Mouse (Mus musculus) heart, postnatal 25 days (tissue): ENCODE data around the gene Crabp2. TPM values are rescaled to one million over a fixed set of nuclear protein-coding genes. Genes with fewer than 3 reads are reported as not detected.

ENCODE experiments used
- DNase-seq: peaks from one replicate; pipeline ENCODE4 v3.0.0; 2022; ENCODE audit warnings: low spot score
- intact Hi-C: fragments of 180-260 bp; cut with DNase I; formaldehyde crosslinking; loops from one replicate; pipeline ENCODE4 v1.15.1; 2025
- total RNA-seq, 2 experiments: library from RNA; stranded (reverse); gene quantifications; 2 replicates each; pipeline ENCODE4 v1.2.3; 2021

The Crabp2 gene
- total RNA-seq, 2 experiments from 2014 or later = not detected

DNA sequence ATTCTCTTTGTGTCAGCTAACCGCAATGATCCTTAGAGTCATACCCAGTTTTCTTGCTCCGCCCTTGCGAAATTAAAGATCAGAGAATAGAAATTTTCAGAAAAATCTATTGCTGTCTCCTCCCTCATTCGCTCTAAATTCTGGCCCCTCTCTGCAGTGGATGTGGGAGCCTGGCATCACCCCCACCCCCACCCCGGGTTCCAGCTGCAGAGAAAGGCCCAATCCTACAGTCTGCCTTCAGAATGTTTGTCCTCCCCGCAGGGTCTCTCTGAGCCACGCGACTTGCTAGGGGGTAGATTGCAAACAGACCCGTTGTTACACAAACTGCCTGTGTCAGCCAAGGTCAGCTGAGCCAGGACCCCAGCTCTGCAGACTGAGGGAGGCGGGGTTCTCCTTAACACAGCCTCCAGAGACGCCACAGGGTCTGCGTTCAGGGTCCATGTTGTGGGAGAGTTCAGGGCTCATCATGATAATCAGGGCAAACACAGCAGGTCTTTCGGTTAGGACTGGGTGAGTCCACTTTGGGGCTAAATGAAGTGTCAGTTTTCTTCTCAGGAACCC, 1.6 kb downstream of the Crabp2 start:
- no peak for DNase-seq
- intact Hi-C loops = no loop called here

DNA sequence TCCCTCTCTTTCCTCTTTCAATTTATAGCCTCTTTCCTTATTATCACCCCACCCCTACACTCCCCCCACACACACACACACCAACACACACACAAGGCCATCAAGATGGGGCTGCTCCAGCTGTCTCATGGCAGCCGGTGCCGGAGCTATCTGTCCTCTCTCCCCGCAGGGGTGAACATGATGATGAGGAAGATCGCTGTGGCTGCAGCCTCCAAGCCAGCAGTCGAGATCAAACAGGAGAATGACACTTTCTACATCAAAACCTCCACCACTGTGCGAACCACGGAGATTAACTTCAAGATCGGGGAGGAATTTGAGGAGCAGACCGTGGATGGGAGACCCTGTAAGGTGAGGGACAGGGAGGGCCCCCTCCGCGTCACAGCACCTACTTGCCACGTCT, 3.5 kb downstream of the Crabp2 start:
- intact Hi-C loops = no loop called here
- DNase-seq = no peak

- intact Hi-C loops = no loop called here
- DNase-seq = no peak
Measured at GRCm38 (mm10) chr3:87952440-87952839, 4.0 kb downstream of the Crabp2 start.

- intact Hi-C loops = no loop called here
- DNase-seq = no peak
Measured at GRCm38 (mm10) chr3:87958056-87958455, 9.6 kb downstream of the Crabp2 start.

DNA sequence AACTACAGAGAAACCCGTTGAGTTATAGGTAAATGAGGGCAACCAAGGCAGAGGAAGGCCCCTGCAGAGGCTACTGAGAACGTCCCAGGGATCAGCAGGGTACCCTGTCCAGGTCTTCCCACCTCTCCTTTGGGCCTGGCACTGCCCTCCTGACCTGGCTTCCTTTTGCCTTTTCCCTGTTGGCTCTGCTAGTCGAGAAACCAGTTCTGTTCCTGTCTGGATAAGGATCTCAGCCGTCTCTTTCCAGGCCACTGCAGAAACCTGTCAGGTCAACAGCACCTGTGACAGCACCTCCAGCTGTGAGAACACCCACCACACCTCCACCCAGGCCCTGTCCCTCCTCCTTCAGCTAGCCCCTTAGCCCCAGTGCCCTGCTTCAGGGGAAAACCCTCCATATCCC, 10.0 kb downstream of the Crabp2 start:
- intact Hi-C loops = no loop called here
- DNase-seq = no peak

GRCm38 (mm10) chr3:87958967-87959366, 10.5 kb downstream of the Crabp2 start:
- DNase-seq = no peak
- intact Hi-C loops = no loop called here

- no peak for DNase-seq
- intact Hi-C loops = no loop called here
Measured at GRCm38 (mm10) chr3:87959371-87959770, 10.9 kb downstream of the Crabp2 start.

GRCm38 (mm10) chr3:87960191-87960585, 11.7 kb downstream of the Crabp2 start:
- no peak for DNase-seq
- intact Hi-C loops = no loop called here

DNA sequence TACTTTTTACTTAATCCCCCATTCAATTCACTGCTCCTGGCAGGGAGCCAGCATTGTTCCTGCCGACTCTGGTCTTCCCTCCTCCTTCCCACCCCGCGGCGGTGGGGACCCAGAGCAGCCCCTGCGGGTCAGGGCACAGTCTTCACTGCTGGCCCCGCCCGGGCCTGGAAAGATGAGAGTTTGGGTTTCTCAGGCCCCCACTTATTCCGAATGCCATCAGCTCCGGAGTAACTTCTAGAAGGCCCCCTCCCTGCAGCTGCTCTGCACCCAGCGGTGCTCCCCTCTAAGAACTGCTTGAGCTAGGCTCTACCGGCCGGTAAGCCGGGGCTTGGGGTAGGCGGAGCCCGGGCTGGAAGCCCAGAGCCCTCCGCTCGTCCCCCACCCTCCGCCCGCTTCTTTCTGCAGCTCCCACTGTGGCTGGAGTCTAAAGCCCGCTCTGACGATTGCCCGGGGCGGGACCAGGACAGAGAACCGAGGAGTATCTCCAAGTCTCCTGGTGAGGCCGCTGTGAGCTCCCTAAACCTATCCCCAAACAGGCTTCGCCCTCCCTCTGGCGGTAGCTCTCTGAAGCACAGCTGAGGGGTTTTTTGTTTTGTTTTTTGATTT, 12.2 kb downstream of the Crabp2 start:
- DNase-seq = peak; percentile 83

DNA sequence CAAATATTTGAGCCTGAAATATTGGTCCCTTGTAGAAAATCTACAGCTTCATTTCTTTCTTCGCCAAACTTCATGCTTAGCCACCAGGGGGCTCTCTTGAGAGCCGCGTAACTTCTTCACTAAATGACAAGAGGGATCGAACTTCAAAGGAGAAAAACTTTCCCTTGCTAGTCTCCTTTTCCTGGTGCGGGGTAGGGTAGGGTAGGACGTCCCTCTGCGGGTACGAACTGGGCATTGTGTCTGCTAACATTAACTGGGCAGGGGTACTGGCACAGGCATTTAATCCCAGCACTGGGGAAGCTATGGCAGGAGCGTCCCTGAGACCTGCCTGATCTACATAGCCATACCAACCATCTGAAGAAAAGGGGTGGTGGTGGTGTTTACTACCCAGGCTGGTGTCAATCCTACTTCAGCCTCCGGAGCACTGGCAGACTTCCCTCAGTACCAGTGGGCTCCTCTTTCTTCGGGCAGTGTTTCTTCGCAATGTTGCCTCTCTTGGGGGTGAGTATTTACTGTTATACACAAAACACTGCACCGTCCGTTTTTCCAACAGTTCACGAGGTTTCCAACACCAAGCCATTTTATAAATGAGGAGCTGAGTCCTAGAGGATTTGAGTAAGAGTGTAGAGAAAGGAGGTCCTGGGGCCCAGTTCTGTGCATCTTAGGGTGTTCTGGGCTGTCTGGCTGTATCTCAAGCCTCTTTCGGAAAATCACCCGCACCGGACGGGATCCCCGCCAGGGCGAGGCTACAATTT, 21.9 kb downstream of the Crabp2 start:
- intact Hi-C loops = loop anchor here (1.0 kb wide), 1 partner anchor 17 kb away; no protein-coding TSS in a partner anchor
- no peak for DNase-seq

More for the DNA sequence above, 12.2 kb downstream of the Crabp2 start:
- intact Hi-C loops = loop anchor here (1.0 kb wide), 1 partner anchor 25 kb away; no protein-coding TSS in a partner anchor

GRCm38 (mm10) chr3:87970939-87971488, 22.5 kb downstream of the Crabp2 start, which contains the start of gene Nes:
Gene Nes, plus strand, starts transcription at chr3:87971078.
- intact Hi-C loops = loop anchor here (1.0 kb wide), 1 partner anchor 16 kb away; no protein-coding TSS in a partner anchor
- DNase-seq = peak; percentile 71

GRCm38 (mm10) chr3:87971489-87972202, 23.2 kb downstream of the Crabp2 start:
- no peak for DNase-seq
- intact Hi-C loops = no loop called here

GRCm38 (mm10) chr3:87972203-87972664, 23.8 kb downstream of the Crabp2 start:
- intact Hi-C loops = no loop called here
- no peak for DNase-seq

- no peak for DNase-seq
- intact Hi-C loops = no loop called here
Measured at GRCm38 (mm10) chr3:87972776-87973175, 24.3 kb downstream of the Crabp2 start.

GRCm38 (mm10) chr3:87973593-87974380, 25.3 kb downstream of the Crabp2 start:
- intact Hi-C loops = no loop called here
- DNase-seq = no peak

DNA sequence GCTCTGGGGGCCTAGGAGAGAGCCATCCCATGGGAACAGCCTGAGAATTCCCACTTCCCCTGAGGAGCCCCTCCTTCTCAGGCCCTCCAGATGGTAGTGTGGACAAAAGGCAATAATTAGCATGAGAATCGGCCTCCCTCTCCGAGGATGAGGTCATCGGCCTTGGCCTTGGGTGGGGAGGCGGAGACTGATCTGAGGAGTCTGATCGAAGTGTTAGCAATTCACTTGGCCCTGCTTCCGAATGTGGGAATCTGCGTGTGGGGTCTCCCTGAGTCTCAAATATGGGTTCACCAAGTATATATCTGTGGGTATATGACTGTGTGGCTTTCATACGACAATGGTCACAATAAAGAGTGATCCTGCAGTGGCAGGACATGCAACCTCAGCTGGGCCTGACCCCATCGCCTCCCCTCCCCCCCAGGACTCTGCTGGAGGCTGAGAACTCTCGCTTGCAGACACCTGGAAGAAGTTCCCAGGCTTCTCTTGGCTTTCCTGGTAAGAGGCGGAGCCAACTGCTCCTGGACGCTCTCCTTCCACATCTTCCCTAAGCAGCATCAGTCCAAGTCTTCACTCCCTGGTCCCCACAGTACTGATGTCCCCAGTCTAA, 26.0 kb downstream of the Crabp2 start:
- intact Hi-C loops = no loop called here
- no peak for DNase-seq

DNA sequence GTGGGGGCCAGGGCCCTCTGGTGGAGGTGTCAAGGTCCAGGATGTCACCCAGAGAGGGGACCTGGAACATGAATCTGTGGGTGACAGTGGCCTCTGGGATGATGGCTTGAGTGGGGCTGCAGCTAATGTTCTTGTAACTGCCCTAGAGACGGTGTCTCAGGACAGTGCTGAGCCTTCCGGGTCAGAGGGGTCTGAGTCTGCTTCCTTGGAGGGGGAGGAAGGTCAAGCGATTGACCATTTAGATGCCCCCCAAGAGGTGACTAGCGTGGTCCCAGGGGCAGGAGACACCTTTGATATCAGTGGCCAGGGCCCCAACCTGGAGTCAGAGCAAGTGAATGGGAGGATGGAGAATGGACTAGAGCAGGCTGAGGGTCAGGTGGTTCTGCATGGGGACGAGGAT, 31.0 kb downstream of the Crabp2 start:
- DNase-seq = no peak
- intact Hi-C loops = no loop called here

GRCm38 (mm10) chr3:87980085-87980484, 31.6 kb downstream of the Crabp2 start:
- intact Hi-C loops = loop anchor here (10.0 kb wide), 1 partner anchor 215 kb away; no protein-coding TSS in a partner anchor
- no peak for DNase-seq

DNA sequence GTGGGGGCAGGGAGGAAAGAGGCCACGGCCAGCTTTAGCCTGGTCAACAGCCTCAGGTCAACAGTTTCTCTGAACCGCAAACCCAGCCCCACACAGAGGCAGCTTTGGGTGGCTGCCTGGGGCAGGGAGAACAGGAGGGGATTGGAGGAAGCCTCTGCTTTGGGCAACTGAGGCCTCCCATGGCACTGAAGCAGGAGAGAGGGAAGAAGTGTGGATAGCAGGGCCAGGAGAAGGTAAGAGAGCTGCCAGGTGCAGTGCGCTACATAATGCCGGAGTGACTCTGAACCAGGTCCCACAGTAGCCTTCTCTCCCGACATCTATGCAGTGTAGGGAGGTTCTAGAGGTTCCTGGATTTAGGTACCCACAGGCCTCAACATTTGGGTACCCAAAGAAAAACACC, 32.3 kb downstream of the Crabp2 start:
- DNase-seq = no peak
- intact Hi-C loops = loop anchor here (10.0 kb wide), 1 partner anchor 216 kb away; no protein-coding TSS in a partner anchor
